Mouse (Mus musculus) C2C12 (cell line): Measurements from ENCODE around the gene Ctsw. TPM values are rescaled to one million over a fixed set of nuclear protein-coding genes. Genes with fewer than 3 reads are reported as not detected.

Experiments used
- H3K27me3 ChIP-seq: one replicate; pipeline ENCODE4 v1.6.1; 2011; ENCODE audit not compliant: control insufficient read depth, insufficient read depth, insufficient read length
- H3K36me3 ChIP-seq: one replicate; pipeline ENCODE4 v1.6.1; 2011; ENCODE audit not compliant: control insufficient read depth, insufficient read depth
- H3K4me3 ChIP-seq: one replicate; pipeline ENCODE4 v1.5.1; 2011; ENCODE audit warnings: mild to moderate bottlenecking, control low read depth; ENCODE audit not compliant: poor library complexity, insufficient read depth, severe bottlenecking
- H3K79me2 ChIP-seq: one replicate; pipeline ENCODE4 v1.6.1; 2011; ENCODE audit not compliant: control insufficient read depth, insufficient read depth
- H3K79me3 ChIP-seq: one replicate; pipeline ENCODE4 v1.6.1; 2011; ENCODE audit warnings: low read depth, control low read depth
- H3ac ChIP-seq: one replicate; pipeline ENCODE3; 2011; ENCODE audit warnings: low read depth; ENCODE audit not compliant: control insufficient read depth, insufficient read length
- CEBPB ChIP-seq: IDR thresholded peaks from one replicate; pipeline ENCODE4 v1.6.1; 2011; ENCODE audit warnings: low read depth, mild to moderate bottlenecking, control low read depth, moderate library complexity
- CTCF ChIP-seq: IDR thresholded peaks from one replicate; pipeline ENCODE4 v1.5.1; 2011; ENCODE audit not compliant: control insufficient read depth, insufficient read depth, insufficient read length
- FOSL1 ChIP-seq: IDR thresholded peaks from one replicate; pipeline ENCODE4 v1.8.0; 2011; ENCODE audit warnings: mild to moderate bottlenecking, low read length; ENCODE audit not compliant: poor library complexity, insufficient read depth, severe bottlenecking
- MAX ChIP-seq: IDR thresholded peaks from one replicate; pipeline ENCODE4 v1.6.1; 2011; ENCODE audit warnings: mild to moderate bottlenecking, control low read depth
- MYOD1 ChIP-seq: IDR thresholded peaks from one replicate; pipeline ENCODE4 v1.6.1; 2011; ENCODE audit warnings: low read depth; ENCODE audit not compliant: control insufficient read depth, insufficient read length
- MYOG ChIP-seq: IDR thresholded peaks from one replicate; pipeline ENCODE4 v1.6.1; 2011; ENCODE audit not compliant: control insufficient read depth, insufficient read length; ENCODE audit errors: extremely low read depth
- USF1 ChIP-seq: IDR thresholded peaks from one replicate; pipeline ENCODE4 v1.6.1; 2011; ENCODE audit warnings: low read depth, mild to moderate bottlenecking, control low read depth, moderate library complexity
- polyA plus RNA-seq: library from polyadenylated mRNA; unstranded; fragments of >200 nt; fragmentation: generic; extraction: Trizol; gene quantifications from one replicate; pipeline ENCODE4 v1.2.1, GENCODE M21; 2012; ENCODE audit warnings: missing spikeins

Ctsw gene
- polyA plus RNA-seq, 1 experiment, result 4.8 TPM

DNA sequence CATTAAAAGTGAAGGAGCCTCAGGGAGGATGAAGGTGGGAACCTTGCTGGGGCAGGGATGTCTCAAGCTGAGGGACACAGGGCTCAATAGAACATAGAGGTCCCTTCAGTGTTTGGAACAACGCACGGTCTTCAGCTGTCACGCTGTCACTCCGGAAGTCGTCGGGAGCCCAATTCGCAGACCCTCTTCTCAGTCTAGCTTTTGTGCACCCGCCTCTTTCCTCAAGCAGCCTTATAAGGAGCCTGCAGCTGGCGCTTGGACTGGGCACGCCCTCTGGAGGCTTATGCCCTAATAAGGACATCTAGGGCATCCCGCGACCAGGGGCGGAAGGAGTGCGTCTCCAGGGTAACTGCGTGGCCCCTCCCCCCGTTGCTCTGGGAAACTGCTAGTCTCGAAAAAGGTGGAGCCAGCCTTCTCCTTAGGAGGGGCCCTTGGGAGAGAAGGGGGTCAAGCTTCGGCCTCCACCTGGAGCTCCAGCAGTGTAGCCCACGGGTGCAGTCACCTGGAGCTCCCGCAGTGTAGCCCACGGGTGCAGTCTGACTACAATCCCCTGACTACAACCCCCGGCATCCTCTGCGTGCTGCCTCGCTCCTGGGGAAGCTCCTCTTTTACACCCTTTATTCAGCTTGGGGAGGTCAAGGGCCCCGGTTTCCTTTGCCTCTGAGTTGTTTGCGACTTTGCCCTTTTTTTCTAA, 20.7 kb upstream of the Ctsw start:
- peak; percentile 67 for TF ChIP-seq MYOD1
- TF ChIP-seq MAX, result no peak
- no peak for TF ChIP-seq CTCF
- no peak for TF ChIP-seq CEBPB
- no peak for TF ChIP-seq MYOG
- no peak for TF ChIP-seq USF1
- Histone ChIP-seq H3K36me3 (peaks cover 43% of the 10 kb centered on the region), H3K4me3 (peak overlapping the region; percentile 27), H3K27me3 (no peaks in the 10 kb centered on the region), H3ac (peak overlapping the region; percentile 67), H3K79me2 (peaks cover 57% of the 10 kb centered on the region), H3K79me3 (peaks cover 35% of the 10 kb centered on the region)

DNA sequence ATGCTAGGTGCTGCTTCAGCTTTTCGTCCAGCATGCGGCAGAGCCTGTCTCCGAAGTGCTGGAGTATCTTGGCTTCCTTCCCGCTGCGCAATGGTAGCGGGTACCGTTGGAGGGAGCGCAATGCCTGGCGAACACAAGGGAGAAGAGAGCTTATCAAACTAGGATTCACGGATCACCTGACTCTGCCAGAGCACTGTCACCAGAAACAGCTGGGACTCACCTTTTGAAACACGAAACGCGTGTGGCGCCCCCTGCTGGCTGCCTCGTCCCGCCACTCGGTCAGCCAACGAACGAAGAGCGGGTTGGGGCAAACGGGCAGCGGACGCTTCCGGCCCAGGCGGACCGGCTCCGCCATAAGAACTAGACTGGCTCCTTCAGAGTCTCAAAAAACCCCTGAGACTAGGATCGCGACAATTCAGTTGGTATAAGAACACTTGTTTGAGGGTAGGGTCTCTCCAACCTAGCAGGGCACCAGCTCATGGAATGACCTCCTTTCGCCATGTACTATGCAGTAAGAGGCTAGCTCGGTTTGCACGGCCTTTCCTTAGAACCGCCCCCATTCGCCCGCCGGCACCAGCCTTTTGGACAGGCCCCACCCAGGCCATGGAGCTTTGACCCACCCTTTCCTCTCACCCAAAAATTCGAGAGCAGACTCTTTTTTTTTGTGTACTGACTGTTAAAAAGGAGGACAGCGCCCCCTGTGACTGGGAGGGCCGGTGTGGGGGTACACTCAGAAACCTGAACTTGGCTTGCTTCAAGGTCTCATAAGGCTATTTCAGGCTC, 19.7 kb upstream of the Ctsw start, which contains the start of gene Mus81:
Mus81 (minus strand) TSS at position 635 of the 783 bp plus-strand sequence.
- H3K4me3 ChIP-seq, result peak within 1 kb of the TSS; percentile 61
- peak within 1 kb of the TSS; percentile 77 for H3ac ChIP-seq
- H3K79me2 ChIP-seq, result peaks cover 46% of the 10 kb centered on the region
- H3K27me3 ChIP-seq, result no peaks in the 10 kb centered on the region
- peak; percentile 43 for TF ChIP-seq MYOD1
- TF ChIP-seq MAX, result peak; percentile 59
- no peak for TF ChIP-seq USF1
- peak; percentile 94 for TF ChIP-seq CTCF
- peaks cover 26% of the 10 kb centered on the region for H3K79me3 ChIP-seq
- H3K36me3 ChIP-seq, result peaks cover 43% of the 10 kb centered on the region

DNA sequence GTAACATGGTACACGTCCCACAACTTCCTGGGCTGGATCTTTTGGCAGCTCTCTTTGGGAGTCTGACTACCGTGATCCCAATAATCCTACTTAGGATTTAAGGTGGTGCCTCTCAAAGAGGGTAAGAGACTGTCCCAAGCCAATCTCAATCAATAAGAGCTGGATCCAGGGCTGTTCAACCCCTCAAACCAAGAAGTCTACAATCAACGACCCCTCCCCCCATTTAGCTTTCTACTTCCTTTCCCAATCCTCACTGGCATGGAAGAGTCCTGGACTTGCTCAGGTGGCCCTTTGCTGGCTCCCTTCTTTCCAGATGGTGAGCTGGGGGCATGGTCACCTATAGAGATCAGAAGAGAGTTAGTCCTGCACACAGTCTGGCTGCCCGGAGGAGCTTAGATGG, 18.5 kb upstream of the Ctsw start:
- H3K27me3 ChIP-seq, result no peaks in the 10 kb centered on the region
- H3K79me2 ChIP-seq, result peaks cover 34% of the 10 kb centered on the region
- H3ac ChIP-seq, result peak overlapping the region; percentile 27
- H3K36me3 ChIP-seq, result peaks cover 42% of the 10 kb centered on the region
- TF ChIP-seq FOSL1 (no peak), MYOD1 (no peak), CEBPB (no peak), CTCF (no peak), MAX (no peak), MYOG (no peak)
- H3K4me3 ChIP-seq, result no peak overlapping the region
- peaks cover 14% of the 10 kb centered on the region for H3K79me3 ChIP-seq

DNA sequence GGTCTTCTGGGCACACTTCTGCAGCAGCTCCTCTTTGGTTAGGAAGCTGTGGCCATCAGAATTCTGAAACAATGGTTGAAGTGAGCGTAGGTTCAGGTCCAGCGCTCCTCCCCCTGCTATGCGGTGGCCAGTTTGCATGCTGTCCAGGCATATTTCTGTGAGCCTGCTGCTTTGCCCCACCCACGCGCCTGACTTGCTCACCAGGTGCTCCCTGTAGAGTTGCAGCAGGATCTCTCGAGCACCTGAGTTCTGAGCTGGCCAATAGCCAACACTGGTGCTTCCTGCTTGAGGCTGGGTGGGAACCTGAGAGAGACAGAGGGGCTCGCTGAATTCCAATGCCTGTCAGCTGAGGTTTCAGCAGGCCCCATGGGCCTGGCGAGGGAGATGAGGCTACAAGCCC, 18.0 kb upstream of the Ctsw start:
- H3K27me3 ChIP-seq, result no peaks in the 10 kb centered on the region
- H3ac ChIP-seq, result no peak overlapping the region
- H3K36me3 ChIP-seq, result peaks cover 43% of the 10 kb centered on the region
- TF ChIP-seq CTCF (no peak), MYOG (no peak), USF1 (no peak), MAX (no peak), FOSL1 (no peak), MYOD1 (no peak), CEBPB (no peak)
- H3K79me2 ChIP-seq, result peaks cover 30% of the 10 kb centered on the region
- H3K79me3 ChIP-seq, result peaks cover 9% of the 10 kb centered on the region
- no peak overlapping the region for H3K4me3 ChIP-seq

DNA sequence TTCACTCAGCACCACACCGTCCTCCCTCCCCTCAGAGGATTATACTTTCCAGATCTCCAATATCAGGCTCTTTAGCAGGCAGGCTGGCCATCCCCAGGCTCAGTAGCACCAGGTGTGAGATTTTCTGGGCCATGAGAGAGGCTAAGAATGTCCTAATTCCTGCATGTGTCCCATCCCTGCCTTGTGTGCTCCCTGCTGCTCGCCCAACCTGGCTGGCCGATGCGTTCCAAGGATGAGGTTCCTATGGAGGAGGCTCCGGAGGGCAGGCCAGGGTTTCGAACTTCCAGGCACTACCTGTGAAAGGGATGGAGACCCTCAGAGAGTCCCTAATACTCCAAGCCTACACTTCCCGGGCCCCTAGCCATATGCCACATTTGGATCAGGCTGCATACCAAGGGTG, 17.5 kb upstream of the Ctsw start:
- no peaks in the 10 kb centered on the region for H3K27me3 ChIP-seq
- H3K79me2 ChIP-seq, result peaks cover 25% of the 10 kb centered on the region
- H3K36me3 ChIP-seq, result peaks cover 47% of the 10 kb centered on the region
- H3K4me3 ChIP-seq, result no peak overlapping the region
- H3ac ChIP-seq, result no peak overlapping the region
- peaks cover 4% of the 10 kb centered on the region for H3K79me3 ChIP-seq
- TF ChIP-seq FOSL1, result no peak
- TF ChIP-seq MYOD1, result no peak
- no peak for TF ChIP-seq CEBPB
- TF ChIP-seq MAX, result no peak
- no peak for TF ChIP-seq MYOG
- no peak for TF ChIP-seq CTCF
- no peak for TF ChIP-seq USF1
